Comparison of ENCODE assay signal across 20 mouse cellular contexts in genomic region chr13:29349386-29349961, GRCm38 (mm10).
A peak's percentile ranks its signal among the peaks of the same experiment; 100 is the strongest.
DNase-seq lines count a peak whose midpoint lies in the region; ATAC-seq and TF ChIP-seq lines count a peak whose summit lies in the region.
"Had no signal": no experiment of that assay in that cellular context is flagged by ENCODE, and none has a peak within 500 bp of the region (broad histone marks: within the 10 kb centered on the region; RNA-seq: fewer than 3 reads in every experiment).

No protein-coding gene starts in this region.

- no peaks in the 10 kb centered on the region for H3K27me3 ChIP-seq in kidney, postnatal 0 days (ENCODE audit: insufficient read depth, low read length)
- no peaks in the 10 kb centered on the region for H3K27me3 ChIP-seq in kidney, adult 2 months (replicated peaks; ENCODE audit: control insufficient read depth, insufficient read depth, low read length)
- H3K27me3 ChIP-seq in forebrain, embryonic 12.5 days: no peaks in the 10 kb centered on the region
- H3K27me3 ChIP-seq: embryonic facial prominence, embryonic 12.5 days; liver, embryonic 13.5 days; midbrain, embryonic 12.5 days; neural tube, embryonic 12.5 days had no signal

- 80% methylated on average over 7 of the region's 7 CpGs for WGBS in kidney, postnatal 0 days
- WGBS in kidney, adult 2 months: 76% methylated on average over 7 of the region's 7 CpGs
- 47% methylated on average over 7 of the region's 7 CpGs for WGBS in forebrain, embryonic 12.5 days

- H3K4me1 ChIP-seq in kidney, postnatal 0 days (replicated peaks; ENCODE audit: insufficient read depth, low read length): 0 out of 2 replicates have a peak, but pooled peaks cover 11% of the 10 kb centered on the region
- H3K4me1 ChIP-seq in kidney, adult 2 months (ENCODE audit: control insufficient read depth, insufficient read depth, low read length): peaks cover 15% of the 10 kb centered on the region; the same call in 1 of the 2 replicates
- H3K4me1 ChIP-seq in forebrain, embryonic 12.5 days: peaks cover 14% of the 10 kb centered on the region
- H3K4me1 ChIP-seq: liver, embryonic 13.5 days had no signal

- no peaks in the 10 kb centered on the region for H3K9me3 ChIP-seq in kidney, postnatal 0 days (replicated peaks; ENCODE audit: low read length)
- no peaks in the 10 kb centered on the region for H3K9me3 ChIP-seq in forebrain, embryonic 12.5 days
- H3K9me3 ChIP-seq: embryonic facial prominence, embryonic 12.5 days; heart, embryonic 10.5 days; liver, embryonic 13.5 days; midbrain, embryonic 12.5 days; neural tube, embryonic 12.5 days had no signal

- ATAC-seq in kidney, postnatal 0 days (replicated peaks; ENCODE audit: low FRiP score, low read depth): no peak
- peak; percentile 79; the same call in 1 of the 2 replicates for ATAC-seq in forebrain, embryonic 12.5 days (ENCODE audit: low FRiP score)
- ATAC-seq: CD4-positive, CD25-positive, alpha-beta regulatory T cell, adult 4 months had no signal

- no peak for TF ChIP-seq CTCF in kidney, postnatal 0 days (IDR thresholded peaks at IDR 0.05; ENCODE audit: low read depth)
- TF ChIP-seq CTCF in kidney, adult 2 months (conservative IDR thresholded peaks at IDR 0.05; ENCODE audit: insufficient read depth, insufficient read length, low read depth, low read length): no peak

- H3K36me3 ChIP-seq in kidney, postnatal 0 days (ENCODE audit: insufficient read depth, low read length): no peaks in the 10 kb centered on the region
- no peaks in the 10 kb centered on the region for H3K36me3 ChIP-seq in kidney, adult 2 months (ENCODE audit: control insufficient read depth, insufficient read depth, low read length)
- peaks cover 9% of the 10 kb centered on the region for H3K36me3 ChIP-seq in forebrain, embryonic 12.5 days (replicated peaks)

- DNase-seq in heart, adult 11 months: peak; percentile 52
- no peak for DNase-seq in heart, postnatal 4 days
- no peak for DNase-seq in kidney, postnatal 0 days (ENCODE audit: low spot score)
- DNase-seq in kidney, adult 2 months: no peak
- peak; percentile 54 for DNase-seq in retina, embryonic 14.5 days (ENCODE audit: low spot score)
- no peak for DNase-seq in testis, postnatal 10 days (ENCODE audit: low spot score)
- DNase-seq: cerebellum, adult 11-12 months; cerebellum, postnatal 14 days; gastrocnemius, adult 2 months; liver, embryonic 13.5 days; lung, embryonic 14.5 days had no signal

- no peak for TF ChIP-seq POLR2A in kidney, adult 2 months (IDR thresholded peaks at IDR 0.05; ENCODE audit: low read depth, low read length)

- H3K4me3 ChIP-seq in kidney, postnatal 0 days (replicated peaks; ENCODE audit: low read depth, low read length): no peak overlapping the region
- no peak overlapping the region for H3K4me3 ChIP-seq in kidney, adult 2 months (ENCODE audit: insufficient read depth, low read depth, low read length)
- no peak overlapping the region for H3K4me3 ChIP-seq in forebrain, embryonic 12.5 days (replicated peaks)
- H3K4me3 ChIP-seq: embryonic facial prominence, embryonic 12.5 days; erythroblast, embryonic 14.5 days; gastrocnemius, adult 2 months; heart, embryonic 10.5 days; left cerebral cortex, adult 2 months; liver, embryonic 13.5 days; midbrain, embryonic 12.5 days; neural tube, embryonic 12.5 days had no signal

- 0 out of 2 replicates have a peak overlapping the region, but pooled peaks have one; percentile 25 for H3K27ac ChIP-seq in kidney, postnatal 0 days
- H3K27ac ChIP-seq in kidney, adult 2 months (ENCODE audit: insufficient read depth, low read depth, low read length): no peak overlapping the region
- peak overlapping the region; percentile 67 for H3K27ac ChIP-seq in forebrain, embryonic 12.5 days
- H3K27ac ChIP-seq: embryonic facial prominence, embryonic 12.5 days; gastrocnemius, adult 2 months; heart, embryonic 10.5 days; left cerebral cortex, adult 2 months; liver, embryonic 13.5 days; midbrain, embryonic 12.5 days; neural tube, embryonic 12.5 days; stomach, postnatal 0 days had no signal

- no peak overlapping the region for H3K9ac ChIP-seq in kidney, postnatal 0 days (ENCODE audit: low read depth, low read length)
- H3K9ac ChIP-seq in forebrain, embryonic 12.5 days: no peak overlapping the region
- H3K9ac ChIP-seq: embryonic facial prominence, embryonic 12.5 days; liver, embryonic 13.5 days; lung, embryonic 14.5 days; midbrain, embryonic 12.5 days; neural tube, embryonic 12.5 days had no signal

- no peak overlapping the region for H3K4me2 ChIP-seq in kidney, postnatal 0 days (ENCODE audit: low read length)
- H3K4me2 ChIP-seq in forebrain, embryonic 12.5 days: no peak overlapping the region
- H3K4me2 ChIP-seq: embryonic facial prominence, embryonic 12.5 days; liver, embryonic 13.5 days; lung, embryonic 14.5 days; midbrain, embryonic 12.5 days; neural tube, embryonic 12.5 days had no signal

Comparison
In these comparisons a context has a peak if more than half of its experiments do, and no peak if none do; other contexts are left out.
1. DNase-seq: peak in heart, adult 11 months (single experiment) and retina, embryonic 14.5 days (single experiment); none in heart, postnatal 4 days (single experiment), kidney, postnatal 0 days (single experiment), kidney, adult 2 months (single experiment) and testis, postnatal 10 days (single experiment).